Mouse (Mus musculus): Measurements from ENCODE around the gene Lbhd2.

Gene Lbhd2

GRCm38 (mm10) chr12:111432751-111433331 lies 26.2 kb downstream of the Lbhd2 start:
- DNase-seq, result no peak

DNA sequence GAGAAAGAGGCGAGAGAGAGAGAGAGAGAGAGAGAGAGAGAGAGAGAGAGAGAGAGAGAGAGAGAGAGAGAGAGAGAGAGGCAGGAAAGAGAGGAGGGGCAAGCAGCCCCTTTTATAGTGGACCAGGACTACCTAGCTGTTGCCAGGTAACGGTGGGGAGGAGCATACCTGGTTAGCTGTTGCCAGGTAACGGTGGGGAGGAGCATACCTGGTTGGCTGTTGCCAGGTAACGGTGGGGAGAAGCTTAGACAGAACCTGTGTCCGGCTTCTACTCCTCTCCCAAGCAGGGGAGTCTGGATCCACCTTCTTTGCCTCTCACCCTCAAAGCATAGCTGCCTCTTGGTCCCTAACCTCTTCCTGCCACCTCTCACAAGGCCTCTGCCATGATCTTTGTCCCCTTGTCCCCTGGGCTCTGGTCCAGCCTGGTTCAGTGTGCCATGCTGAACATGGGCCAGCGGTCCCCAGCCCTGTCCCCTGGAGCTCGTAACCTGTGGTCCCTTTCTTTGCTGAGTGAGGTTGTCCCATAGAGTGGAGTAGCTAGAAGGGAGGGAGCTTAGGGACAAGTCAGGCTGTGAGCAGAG lies 27.6 kb downstream of the Lbhd2 start:
- DNase-seq, result no peak

- DNase-seq, result no peak
Measured at GRCm38 (mm10) chr12:111434745-111435327, 28.2 kb downstream of the Lbhd2 start.

GRCm38 (mm10) chr12:111436170-111436569 lies 29.6 kb downstream of the Lbhd2 start:
- no peak for DNase-seq

DNA sequence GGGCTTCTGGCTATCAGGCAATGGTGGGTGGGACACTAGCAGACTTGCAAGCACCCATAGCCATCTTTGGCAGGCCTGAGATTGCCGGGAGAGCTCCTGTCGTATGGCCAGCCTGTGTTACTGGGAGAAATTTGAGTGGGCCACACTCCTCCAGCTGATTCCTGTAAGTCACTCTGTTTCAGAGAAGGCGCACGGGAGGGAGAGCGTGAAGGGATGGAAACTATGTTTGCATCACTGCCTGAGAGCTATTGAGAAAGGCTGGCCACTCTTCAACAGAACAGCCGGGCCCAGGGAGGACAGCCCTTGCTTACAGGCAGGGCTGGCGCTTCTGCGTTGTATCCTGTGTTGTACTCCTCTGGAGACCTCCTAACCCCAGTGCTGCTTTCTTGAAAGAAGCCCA lies 30.0 kb downstream of the Lbhd2 start:
- no peak for DNase-seq

DNA sequence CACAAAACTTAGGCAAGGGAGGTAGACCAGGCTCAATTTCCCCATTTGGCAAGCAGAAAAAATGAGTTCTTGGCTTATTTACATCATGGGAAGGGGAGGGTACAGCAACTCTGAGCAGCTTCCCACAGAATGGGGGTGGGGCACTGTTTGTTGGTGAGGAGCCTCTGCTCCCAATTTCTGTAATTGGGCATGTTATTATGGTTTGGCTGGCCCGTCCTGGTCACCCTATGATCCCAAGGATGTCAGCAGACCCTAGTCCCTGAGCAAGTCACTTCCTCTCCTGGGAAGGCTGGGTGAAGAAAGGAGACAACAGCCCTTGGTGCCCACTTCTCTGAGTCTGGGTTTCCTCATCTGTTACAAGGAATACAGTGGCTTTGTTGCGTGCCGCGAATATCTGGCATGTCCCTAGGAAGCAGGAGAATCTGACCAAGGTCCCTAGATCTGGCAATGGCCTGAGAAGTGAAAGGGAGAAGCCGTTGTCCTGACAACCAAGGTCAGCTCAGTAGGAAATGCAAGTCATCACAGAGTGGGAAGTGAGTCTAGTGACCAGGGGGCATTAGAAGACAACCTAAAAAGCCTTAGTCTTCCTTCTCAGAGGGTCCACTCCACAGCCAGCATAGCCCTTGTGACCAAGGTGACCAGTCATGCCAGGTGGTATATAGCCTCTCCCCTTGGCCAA lies 30.8 kb downstream of the Lbhd2 start:
- no peak for DNase-seq

DNA sequence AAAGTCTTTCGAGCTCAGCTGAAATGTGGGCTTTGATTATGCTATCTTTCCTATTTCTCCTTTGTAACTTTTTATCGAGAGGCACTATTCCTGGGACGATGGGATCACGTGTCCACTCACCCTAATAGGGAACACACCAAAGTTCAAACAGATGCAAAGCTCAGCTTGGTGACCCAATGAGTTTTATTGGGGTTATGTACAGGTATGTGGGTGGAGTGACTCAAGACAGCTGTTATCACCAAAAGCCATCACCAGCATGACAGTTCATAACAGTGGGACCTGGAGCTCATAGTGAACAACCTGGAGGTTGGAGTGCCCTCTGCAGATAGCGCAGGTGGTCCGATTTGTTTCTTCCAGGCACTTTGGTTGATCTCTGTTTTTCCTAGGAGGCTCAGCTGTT lies 32.2 kb downstream of the Lbhd2 start:
- no peak for DNase-seq

DNA sequence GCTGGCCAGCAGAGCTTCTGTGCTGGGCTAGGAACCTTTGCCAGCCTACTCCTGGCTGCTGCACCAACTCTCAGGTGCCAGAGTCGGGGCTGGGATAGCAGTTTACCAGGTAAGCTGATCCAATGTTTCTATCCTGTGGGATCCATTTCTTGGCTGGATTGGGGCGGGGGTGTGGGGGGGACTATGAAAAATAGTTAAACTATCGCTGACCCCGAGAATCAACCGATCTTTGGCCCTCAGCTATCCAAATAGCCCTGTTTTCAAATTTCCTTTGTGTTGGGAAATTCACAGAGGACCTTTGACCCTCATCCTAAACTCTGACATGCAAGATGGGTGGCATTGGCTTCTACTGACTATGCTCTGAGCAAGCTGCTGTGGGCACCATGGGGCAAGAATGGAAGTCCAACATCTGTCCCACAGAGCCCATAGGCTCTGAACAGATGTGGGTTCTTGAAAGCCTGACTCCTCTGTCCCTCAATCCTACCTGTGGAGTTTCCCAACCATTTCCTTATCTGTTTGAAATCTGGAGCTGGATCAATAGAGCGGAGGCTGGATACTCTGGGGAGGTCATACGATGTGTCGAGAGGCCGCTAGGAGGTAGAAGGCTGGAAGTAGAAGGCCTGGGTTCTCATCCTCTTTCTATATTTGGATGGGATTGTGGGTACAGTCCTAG lies 34.2 kb downstream of the Lbhd2 start:
- no peak for DNase-seq

DNA sequence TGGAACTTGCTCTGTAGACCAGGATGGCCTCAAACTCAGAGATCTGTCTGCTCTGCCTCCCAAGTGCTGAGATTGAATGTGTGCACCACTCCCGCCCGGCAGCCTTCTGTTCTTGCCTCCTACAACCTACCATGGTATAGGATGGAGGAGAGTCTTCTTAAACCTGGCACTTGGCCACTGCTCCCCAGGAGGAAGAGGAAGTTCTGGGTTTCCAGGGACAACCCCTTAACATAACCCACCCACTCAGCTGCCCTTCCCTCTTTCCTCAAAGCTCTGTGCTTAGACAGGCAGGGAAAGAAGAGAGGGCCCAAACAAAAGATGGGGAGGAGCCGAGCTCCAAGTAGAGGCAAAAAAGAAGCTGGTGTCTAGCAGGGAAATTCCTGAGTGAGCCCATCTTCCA lies 34.9 kb downstream of the Lbhd2 start:
- no peak for DNase-seq

GRCm38 (mm10) chr12:111442309-111443010 lies 35.9 kb downstream of the Lbhd2 start, which contains the start of gene Tnfaip2:
Gene Tnfaip2, plus strand, starts transcription at chr12:111442469.
- DNase-seq, result no peak

- no peak for DNase-seq
Measured at GRCm38 (mm10) chr12:111443011-111443870, 36.6 kb downstream of the Lbhd2 start.

DNA sequence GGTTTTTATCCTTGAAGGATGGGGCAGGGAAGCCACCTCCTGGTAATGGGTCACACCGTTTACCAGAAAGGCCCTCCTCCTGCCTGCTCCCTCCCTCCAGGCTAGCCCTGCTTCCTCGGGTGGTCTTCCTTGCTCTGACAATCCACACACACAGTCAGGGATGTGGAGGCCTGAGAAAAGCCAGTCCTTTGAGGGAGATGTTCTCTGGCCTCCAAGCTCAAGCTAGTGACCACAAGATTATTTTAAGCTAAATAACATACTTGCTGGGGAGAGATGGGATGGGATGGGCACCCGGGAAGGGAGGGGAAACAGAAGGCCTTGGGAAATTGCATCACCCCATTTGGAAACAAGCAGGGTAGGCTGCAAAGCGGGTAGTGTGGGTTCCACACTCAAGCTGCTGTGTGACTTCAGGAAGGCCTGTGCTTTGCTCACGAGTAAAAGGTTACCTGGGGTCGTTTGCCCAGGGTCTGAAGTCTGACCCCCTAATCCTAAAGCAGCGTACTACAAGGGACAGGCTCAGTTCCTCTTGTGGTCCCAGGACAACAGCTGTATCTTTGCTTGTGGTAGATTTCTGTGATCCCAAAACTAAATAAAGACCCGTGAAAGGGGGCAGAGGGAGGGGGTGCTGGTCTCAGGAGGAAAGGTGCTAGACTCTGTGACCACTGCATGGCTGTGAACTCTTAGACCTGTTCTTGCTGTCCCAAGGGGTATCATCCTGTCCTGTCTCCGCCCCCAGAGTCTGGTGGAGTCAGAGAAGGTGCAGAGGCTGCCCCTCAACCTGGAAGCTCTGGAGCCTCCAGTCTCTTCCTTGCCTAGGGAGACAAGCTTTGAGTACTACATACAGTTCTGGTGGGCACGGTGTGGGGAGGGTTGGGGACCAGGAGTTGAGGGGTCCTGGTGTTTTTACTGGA lies 37.6 kb downstream of the Lbhd2 start:
- DNase-seq, result no peak

- DNase-seq, result no peak
Measured at GRCm38 (mm10) chr12:111445161-111445889, 38.7 kb downstream of the Lbhd2 start.

DNA sequence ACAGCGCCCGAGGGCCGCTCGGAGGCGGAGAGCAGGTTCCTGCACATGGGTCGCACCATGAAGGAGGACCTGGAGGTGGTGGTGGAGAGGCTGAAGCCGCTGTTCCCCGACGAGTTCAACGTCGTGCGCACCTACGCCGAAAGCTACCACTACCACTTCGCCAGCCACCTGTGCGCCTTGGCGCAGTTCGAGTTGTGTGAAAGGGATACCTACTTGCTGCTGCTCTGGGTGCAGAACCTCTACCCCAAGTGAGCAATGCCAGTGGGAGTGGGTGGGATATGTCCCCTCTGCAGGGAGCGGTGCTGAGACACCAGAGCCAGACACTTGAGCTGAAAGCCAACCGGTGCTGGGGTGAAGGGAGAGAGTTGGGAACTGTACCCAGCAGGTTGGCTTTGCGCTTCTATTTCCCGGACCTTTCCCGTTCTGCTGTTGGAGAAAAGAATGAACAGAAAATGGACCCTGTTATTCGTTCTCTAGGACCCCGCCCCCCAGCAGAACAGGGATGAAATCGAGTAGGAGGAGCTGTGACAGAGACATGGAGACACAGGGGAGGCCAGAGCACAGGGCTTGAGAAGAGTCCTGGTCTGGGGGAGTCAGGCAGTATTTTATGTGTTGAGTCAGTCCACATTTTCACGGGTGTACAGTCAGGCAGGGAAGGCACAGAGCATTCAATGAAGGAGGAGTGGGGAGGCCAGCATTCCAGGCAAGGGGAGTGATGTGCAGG lies 39.4 kb downstream of the Lbhd2 start:
- DNase-seq, result no peak

- no peak for DNase-seq
Measured at GRCm38 (mm10) chr12:111446745-111447144, 40.1 kb downstream of the Lbhd2 start.

DNA sequence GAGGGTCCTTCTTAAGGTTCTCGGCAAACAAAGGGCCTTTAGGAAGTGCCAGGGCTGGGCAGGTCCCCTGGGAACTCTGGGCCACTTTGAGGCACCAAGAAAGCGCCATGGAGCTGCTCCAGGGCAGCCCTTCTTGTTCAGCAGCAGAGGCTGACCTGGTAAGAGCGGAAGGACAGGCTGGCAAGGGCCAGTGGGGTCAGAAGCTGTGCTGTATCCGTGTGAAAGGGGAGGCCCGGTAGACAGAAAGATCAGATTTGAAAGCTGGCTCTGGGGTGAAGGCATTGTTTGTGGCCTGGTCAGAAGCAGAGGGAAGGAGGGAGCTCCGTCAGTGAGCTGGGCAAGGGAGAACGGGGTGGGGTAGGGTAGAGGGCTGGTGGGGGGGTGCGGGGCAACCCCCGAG lies 40.7 kb downstream of the Lbhd2 start:
- no peak for DNase-seq

DNA sequence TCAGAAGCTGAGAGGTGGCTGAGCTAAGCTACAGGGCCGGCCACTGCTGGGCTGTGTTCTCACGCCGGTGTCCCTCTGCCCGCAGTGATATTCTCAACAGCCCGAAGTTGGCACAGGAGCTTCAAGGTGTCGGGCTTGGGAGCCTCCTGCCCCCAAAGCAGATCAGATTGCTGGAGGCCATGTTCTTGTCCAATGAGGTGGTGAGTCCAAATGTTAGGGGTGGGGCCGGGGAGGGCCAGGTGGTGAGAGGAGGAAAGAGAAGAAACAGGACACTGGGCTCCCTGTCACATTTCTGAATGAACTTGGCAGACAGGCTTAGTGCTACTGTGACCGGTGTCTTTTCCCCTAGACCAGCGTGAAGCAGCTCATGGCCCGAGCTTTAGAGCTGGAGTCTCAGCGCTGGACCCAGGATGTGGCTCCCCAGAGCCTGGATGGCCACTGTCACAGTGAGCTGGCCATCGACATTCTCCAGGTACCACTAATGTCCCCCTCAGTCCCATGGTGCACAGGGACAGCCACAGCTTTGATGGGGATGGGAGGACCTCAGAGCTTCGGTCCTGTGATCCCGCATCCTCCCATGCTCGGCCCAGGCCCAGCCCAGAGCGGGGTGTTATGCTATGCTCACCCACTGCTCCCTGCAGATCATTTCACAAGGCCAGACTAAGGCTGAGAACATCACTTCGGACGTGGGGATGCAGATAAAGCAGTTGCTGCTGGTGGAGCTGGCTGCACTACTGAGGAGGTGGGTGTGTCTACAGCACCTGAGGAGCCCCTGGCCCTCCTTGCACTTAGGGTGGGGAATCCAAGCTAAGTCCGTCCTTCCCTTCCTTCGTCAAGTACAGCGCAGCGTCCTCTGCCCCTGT lies 41.5 kb downstream of the Lbhd2 start:
- no peak for DNase-seq
